Mouse (Mus musculus) adrenal gland, adult 18-20 months (tissue): Measurements from ENCODE around the gene Atp5h. TPM values are rescaled to one million over a fixed set of nuclear protein-coding genes. Genes with fewer than 3 reads are reported as not detected.
"Not testable (repeated sequence)": the region's sequence is repeated elsewhere in the genome, so short reads cannot be mapped to it uniquely, and the experiment has no call there.

Experiments
- DNase-seq, 2 experiments: peaks; one replicate each; pipeline ENCODE4 v3.0.0; 2021 to 2022; ENCODE audit warnings: low spot score in 2 of 2
- long read RNA-seq, 2 experiments: library from polyadenylated mRNA; stranded (forward); transcript quantifications; one replicate each; pipeline ENCODE4 v2.0.0; 2021
- total RNA-seq, 2 experiments: library from RNA; stranded (reverse); gene quantifications; 1 replicate in 1 of 2; 2 replicates in 1 of 2; pipeline ENCODE4 v1.2.3; 2021

Gene Atp5h
- total RNA-seq: 100 to 1,000 TPM; 595 to 747 TPM
- long read RNA-seq, experiment 1, transcript Atp5h-201 (6 exons, 625 nt): major isoform, 63 of 75 reads
- long read RNA-seq, experiment 1, partial matches to known transcripts: 1 of 75 reads
- long read RNA-seq, experiment 1, other reads (novel, unspliced or antisense): 5 of 75 reads
- long read RNA-seq, experiment 2, transcript Atp5h-208 (5 exons, 486 nt): minor isoform, 8 of 306 reads
- long read RNA-seq, experiment 2, transcript Atp5h-201 (6 exons, 625 nt): major isoform, 281 of 306 reads
- long read RNA-seq, experiment 2, partial matches to known transcripts: 0 of 306 reads
- long read RNA-seq, experiment 2, other reads (novel, unspliced or antisense): 13 of 306 reads

- DNase-seq: peak; percentile 90 to 92
These were observed at the start of gene Atp5h, which contains the start of gene Kctd2 for GRCm38 (mm10) chr11:115419531-115420237. Gene Atp5h, minus strand, starts transcription at chr11:115419962. Gene Kctd2, plus strand, starts transcription at chr11:115420128.

GRCm38 (mm10) chr11:115467217-115467618 lies 47.5 kb upstream of the Atp5h start:
- no peak for DNase-seq

GRCm38 (mm10) chr11:115464851-115465250 lies 45.1 kb upstream of the Atp5h start:
- no peak for DNase-seq

GRCm38 (mm10) chr11:115463397-115463796 lies 43.6 kb upstream of the Atp5h start:
- DNase-seq: no peak

GRCm38 (mm10) chr11:115462243-115462891 lies 42.6 kb upstream of the Atp5h start, which contains the start of gene Slc16a5:
Gene Slc16a5, plus strand, starts transcription at chr11:115462474.
- DNase-seq: no peak

- DNase-seq: no peak
These were observed 42.1 kb upstream of the Atp5h start for GRCm38 (mm10) chr11:115461846-115462242.

- no peak for DNase-seq
These were observed 41.2 kb upstream of the Atp5h start for GRCm38 (mm10) chr11:115460976-115461375.

GRCm38 (mm10) chr11:115457405-115457804 lies 37.6 kb upstream of the Atp5h start:
- DNase-seq: no peak

- DNase-seq: no peak
These were observed 36.4 kb upstream of the Atp5h start for GRCm38 (mm10) chr11:115456182-115456581.

- no peak for DNase-seq
These were observed 35.9 kb upstream of the Atp5h start for GRCm38 (mm10) chr11:115455619-115456018.

GRCm38 (mm10) chr11:115454822-115455221 lies 35.1 kb upstream of the Atp5h start:
- not testable (repeated sequence) for DNase-seq

GRCm38 (mm10) chr11:115453306-115453705 lies 33.5 kb upstream of the Atp5h start:
- DNase-seq: no peak

GRCm38 (mm10) chr11:115452281-115452860 lies 32.6 kb upstream of the Atp5h start:
- no peak for DNase-seq

GRCm38 (mm10) chr11:115451781-115452241 lies 32.0 kb upstream of the Atp5h start:
- DNase-seq: no peak

- DNase-seq: no peak
These were observed 30.4 kb upstream of the Atp5h start for GRCm38 (mm10) chr11:115450176-115450575.

- DNase-seq: no peak
These were observed 29.2 kb upstream of the Atp5h start for GRCm38 (mm10) chr11:115448998-115449397.

GRCm38 (mm10) chr11:115448075-115448474 lies 28.3 kb upstream of the Atp5h start:
- no peak for DNase-seq

- no peak for DNase-seq
These were observed 27.6 kb upstream of the Atp5h start for GRCm38 (mm10) chr11:115447321-115447885.

- peak in 1 of 2 experiments; percentile 42 for DNase-seq
These were observed 27.1 kb upstream of the Atp5h start for GRCm38 (mm10) chr11:115446906-115447305.

GRCm38 (mm10) chr11:115441417-115441816 lies 21.7 kb upstream of the Atp5h start:
- no peak for DNase-seq
